Mouse (Mus musculus) T-cell, adult 2 months (primary cell): Measurements from ENCODE around the gene Irak2.
"Not testable (repeated sequence)": the region's sequence is repeated elsewhere in the genome, so short reads cannot be mapped to it uniquely, and the experiment has no call there.

Experiments used
- DNase-seq: peaks from one replicate; pipeline ENCODE4 v3.0.0; 2022; ENCODE audit warnings: low spot score

Irak2 gene

DNA sequence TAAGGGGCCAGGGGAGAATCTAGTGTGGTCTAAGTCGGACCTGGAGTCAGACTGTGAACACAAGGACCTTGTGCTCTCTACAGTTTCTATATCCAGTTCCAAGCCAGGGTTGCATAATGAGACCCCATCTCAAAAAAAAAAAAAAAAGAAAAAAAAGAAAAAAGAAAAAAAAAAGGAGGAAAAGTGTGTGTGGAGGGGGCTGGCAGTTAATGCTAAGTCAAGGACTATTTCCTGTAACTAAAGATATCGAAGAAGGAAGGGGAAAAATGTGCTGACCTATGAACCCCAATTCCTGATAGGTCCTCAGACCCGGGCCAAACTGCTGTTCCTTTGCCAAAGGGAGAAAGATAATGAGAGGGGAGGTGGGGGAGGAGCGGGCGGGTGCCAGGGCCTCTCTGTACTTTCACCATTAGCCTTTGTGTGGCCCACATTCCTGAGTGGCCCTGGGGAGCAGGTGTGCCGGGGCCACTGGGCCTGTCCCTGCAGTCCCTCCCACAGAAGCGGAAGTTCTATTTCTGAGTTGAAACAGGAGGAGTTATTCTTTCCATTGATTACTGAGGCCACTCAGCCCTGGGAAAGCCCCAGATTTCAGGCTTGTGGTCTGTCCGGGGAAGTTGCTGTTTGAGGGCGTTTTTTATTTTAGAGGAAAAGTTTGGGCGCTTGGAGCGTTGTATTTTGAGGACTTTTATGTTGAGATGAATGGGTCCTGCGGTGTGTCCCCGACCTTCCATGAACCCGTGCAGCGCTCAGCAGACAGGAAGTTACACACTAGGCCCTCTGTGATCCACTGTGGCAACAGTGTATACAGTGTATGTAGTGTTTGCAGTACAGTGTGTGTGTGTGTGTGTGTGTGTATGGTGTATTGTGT, 30.3 kb downstream of the Irak2 start:
- DNase-seq = peak; percentile 79

DNA sequence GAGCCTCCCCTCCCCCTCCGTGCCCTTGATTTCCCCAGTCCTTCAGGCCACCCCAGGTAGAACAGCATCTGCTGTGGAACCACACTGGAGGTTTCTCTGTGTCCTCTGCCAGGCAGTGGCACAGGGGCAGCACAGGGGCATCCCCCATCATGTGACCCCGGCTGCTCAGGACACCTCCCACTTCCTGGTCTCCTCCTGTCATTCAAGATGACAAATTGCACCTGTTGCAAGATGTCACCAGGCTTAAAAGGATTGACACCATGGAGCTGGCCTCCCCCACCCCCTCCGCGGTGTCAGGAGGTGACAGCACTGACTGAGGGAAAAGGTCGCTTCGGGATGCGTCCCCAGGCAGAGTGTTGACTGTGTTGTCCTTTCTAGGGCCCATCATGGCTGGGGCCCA, 31.6 kb downstream of the Irak2 start:
- DNase-seq = peak; percentile 80

DNA sequence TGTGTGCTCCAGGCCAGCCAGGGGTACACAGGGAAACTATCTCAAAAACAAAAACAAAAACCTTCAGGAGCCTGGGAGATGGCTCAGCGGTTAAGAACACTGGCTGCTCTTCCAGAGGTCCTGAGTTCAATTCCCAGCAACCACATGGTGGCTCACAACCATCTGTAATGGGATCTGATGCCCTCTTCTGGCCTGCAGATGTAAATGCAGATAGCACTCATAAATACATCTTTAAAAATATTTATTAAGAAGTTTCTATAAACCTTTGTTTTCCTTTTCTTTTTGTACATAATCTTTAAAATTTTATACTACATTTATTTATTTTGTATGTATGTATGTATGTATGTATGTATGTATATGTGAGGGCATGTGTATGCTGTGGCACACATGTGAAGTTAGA, 33.8 kb downstream of the Irak2 start:
- not testable (repeated sequence) for DNase-seq

DNA sequence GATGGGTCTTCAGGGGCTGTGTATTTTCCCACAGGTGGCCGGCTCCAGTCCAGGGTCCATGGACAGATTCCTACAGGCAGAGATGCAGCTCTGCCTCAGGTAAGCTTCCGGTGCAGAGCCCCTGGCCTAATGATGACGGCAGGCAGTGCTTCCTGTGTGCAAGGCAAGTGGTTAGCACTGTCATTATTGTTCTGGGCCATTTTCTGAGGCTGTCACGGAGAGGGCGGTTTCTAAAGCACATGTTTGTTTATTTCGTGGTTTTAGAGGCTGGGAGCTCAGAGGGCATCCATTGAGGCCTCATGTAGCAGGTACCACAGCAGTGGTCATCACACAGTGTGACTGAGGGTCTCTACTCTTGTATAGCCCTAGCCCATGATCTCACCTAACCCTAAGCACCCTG, 34.7 kb downstream of the Irak2 start:
- no peak for DNase-seq

DNA sequence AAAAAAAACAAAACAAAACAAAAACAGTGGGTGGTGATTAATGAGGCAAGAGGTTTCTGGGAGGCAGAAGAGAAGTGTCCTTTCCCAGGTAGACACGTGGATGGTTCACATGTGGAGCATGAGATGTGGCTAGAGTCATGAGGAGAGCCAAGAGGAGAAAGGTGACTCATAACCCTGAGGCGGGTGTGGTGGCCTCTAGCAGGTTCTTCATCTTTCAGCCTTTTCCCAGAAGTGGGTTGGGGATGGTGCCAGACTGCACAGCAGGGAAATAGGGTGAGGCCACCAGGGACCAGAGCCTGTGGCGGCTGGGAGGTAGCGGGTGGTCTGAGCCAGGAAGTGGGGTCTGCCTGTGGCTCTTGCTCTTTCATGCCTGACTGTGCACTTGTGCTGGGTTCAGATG, 37.0 kb downstream of the Irak2 start:
- no peak for DNase-seq

DNA sequence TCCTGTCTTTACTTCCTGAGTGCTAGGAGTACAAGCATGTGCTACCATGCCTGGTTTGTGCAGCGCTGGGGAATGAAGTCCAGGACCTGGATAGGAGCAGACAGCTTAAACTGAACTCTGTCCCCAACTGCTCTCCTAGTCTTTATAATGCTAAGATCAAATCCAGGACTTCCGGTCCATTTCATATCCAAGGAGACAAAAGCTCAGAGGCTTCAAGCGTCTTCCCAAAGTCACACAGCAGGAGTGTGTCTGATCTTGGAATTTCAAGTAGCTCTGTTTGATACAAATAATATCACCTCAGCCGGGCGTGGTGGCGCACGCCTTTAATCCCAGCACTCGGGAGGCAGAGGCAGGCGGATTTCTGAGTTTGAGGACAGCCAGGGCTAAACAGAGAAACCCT, 37.7 kb downstream of the Irak2 start:
- DNase-seq = no peak

DNA sequence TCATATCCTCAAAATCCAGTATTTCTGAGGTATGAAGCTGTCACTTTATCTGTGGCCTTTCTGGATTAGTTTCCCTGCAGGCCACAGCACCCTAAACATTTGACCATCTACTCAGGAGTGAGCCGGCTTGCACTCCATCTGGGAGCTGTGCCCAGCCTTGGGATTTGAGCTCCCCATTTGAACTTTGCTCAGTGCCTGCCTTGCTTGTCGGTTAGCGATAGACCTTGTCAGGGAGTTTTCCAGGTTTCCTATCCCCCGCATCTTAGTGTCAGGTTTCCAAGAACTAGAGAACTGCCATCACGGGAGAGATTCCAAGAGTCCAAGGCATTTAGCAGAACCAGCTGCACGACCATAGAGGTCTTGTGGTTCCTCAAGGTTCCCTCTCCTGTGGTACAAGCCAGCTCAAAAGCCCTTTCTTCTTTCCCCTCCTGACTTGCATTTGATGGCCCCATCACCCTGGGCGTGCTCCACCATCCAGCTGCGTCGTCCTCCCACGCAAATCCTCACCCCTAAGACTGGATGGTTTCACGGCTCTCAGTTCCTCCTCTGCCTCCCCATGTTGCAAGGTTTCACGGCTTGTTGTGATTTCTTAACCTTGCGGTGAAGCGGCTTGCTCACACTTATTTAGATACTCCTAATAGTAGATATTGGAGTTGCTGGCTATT, 38.9 kb downstream of the Irak2 start:
- no peak for DNase-seq

DNA sequence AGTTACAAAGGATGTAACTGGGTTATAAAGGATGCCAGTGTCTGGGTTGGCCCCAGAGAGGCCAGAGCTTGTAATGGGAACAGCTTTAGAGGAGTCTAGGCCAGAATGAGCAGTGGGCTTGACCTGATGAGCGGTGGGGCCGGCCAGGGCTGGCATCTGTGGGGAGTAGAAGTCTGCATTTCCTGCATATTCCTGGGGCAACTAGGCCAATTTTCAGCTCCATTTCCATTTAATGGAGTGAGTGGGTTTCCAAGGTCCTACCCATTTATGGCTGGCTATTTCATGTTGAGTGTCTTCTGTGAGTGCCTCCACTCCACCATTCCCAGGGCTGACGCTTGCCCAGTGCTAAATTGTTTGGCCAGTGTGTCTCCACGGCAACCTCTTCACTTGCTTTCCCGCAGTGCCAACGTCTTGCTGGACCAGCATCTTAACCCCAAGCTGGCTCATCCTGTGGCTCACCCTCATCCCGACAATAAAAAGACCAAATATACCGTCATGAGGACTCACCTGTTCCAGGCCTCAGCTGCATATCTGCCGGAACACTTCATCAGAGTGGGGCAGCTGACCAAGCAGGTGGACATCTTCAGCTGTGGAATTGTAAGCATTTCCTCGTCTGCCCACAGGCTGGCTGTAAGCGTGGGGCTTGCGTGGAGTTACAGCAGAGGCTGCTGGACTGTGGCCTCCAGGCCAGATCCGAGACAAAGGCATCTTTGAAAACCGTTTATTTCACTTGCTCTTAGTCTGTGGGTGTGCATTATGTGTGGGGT, 40.2 kb downstream of the Irak2 start:
- DNase-seq = no peak

DNA sequence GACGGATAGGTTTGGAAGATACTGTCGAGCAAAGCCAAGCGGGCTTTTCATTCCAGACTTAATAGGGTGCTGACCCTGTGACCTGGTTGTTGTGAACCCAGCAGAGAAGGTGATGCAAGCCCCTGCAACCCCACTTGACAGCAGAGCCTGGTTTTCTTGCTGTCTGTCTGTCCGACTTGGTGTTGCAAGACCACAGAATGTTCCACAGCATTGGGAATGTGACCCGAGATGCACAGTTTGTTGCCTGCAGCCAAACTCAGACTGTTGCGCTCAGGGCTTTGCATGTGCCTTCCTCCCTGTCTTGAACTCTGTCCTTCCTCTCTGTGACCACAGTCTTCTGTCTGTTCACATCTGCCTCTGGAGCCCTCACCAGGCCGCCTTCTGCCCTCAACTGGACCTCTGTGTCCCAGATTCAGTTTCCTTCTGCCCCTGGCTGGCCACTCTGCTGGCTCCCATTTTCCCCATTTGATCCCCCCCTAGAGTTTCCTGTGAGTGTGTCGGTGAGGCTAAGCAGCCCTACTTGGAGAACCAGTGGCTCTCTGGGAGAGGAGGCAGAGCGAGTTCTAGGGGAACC, 41.8 kb downstream of the Irak2 start:
- no peak for DNase-seq

DNA sequence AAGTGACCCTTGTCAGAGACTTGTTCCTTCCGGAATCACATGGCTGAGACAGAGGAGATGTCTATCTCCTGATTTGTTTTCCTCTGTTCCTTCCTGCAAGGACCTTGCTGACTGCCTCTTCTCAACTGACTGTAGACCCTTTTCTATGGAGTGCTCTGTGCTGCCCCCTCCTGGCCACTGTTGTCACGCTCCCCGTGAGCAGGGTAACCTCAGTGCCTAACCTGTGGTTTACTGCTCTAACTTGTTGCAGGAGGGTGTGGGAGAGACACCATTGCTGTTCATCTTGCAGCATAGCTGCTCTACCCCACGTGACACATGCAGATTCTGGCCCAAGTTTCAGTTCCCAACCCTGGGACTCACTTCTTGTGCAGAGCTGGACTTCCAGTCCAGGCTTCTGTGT, 43.0 kb downstream of the Irak2 start:
- peak; percentile 89 for DNase-seq

DNA sequence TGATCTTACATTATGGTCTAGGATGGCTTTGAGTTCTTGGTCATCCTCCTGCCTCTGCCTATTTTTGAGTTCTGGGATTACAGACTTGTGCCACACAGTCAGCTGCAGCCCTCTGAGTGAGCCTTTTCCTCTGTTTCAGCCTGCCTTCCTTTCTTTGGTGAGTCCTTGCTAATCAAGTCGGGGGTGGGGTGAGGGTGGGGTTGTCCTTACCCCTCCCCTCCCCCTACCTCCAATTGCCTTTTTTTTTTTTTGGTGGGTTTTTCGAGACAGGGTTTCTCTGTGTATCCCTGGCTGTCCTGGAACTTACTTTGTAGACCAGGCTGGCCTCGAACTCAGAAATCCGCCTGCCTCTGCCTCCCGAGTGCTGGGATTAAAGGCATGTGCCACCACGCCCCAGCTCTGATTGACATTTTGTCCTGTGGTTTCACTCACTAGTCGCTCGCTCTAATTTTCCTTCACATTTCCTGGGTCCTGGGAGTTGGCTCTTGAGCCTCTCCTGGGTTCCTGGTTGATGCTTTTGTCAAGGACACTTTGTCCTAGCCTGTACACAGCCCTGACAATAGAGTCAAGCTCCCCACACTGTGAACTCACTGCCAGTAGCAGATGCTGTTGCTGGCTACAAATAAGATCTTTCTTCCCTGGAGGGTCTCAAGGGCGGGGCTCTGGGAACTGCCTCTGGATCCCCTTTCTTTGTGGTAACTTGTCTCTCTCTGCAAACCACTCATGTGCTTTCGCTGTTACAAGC, 45.0 kb downstream of the Irak2 start:
- no peak for DNase-seq

DNA sequence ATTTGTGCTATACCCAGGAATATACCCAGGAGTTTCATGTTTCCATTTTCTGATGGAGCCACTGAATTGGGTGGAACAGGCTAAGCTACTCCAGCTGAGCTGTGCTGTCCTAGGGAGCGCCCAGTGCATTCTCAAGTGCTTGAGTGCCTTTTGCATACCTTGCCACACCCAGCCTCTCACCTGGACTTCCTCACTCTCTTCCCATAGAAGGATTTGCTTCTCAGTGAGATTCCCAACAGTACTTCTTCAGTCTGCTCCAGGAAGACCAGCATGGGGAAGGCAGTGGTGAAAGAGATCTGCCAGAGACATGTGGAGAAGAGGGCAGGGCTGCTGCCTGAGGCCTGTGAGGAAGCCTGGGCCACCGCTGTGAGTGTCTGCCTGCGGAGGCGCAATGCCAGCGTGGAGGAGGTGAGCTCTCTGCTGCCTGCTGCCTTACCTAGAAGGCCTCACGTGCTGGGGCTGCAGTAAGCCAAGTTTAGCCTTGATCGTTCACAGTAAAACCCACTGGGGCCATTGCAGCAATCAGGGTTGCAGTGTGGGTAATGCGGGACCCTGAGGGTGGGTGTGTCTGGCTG, 48.4 kb downstream of the Irak2 start:
- DNase-seq = no peak

DNA sequence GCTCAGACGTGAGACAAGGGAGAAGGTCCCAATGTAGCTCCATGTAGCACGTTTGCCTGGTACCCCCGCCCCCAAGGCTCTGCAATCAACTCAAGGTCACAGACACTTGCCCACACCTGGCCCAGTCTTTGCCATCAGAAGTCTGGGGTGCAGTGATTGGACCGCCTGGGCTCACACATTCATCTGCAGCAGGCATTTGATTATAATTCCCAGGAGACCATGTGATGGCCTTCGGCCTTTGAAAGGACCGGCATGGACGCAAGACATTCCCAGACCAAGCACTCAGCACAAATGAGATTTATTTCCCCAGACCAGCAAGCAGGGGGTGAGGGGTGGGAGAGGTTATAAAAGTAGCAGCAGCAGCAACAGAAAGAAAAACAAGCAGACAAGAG, 51.7 kb downstream of the Irak2 start:
- DNase-seq = no peak

DNA sequence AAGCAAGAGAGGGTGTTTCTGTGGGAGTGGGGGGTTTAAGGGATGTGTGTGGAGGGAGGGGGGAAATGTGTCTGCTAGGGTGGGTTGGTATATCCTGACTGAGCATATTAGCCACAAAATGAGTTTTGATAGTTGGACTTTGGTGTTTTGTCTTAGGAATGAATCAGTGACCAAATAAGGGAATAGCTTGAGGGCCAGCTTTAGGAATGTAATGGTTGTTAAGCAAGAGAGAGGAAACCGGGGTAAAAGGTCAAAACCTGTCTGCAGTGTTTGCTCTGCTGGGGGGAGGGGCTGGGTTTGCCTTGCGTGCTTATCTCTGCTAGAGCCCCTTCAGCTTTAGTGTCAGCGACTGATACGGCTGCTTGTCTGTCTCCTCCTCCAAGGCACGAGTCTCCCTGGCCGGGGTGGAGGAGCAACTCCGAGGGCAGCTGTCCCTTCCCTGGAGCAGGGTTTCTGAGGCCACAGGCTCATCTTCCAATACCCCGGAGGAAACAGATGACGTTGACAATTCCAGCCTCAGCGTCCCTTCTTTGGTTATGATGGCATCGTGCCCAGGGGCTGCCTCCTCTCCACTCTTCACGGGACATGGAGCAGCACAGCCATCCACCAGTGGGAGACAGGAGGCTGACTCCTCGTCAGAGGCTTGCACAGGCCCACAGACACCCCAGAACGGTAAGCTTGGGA, 52.3 kb downstream of the Irak2 start:
- no peak for DNase-seq

DNA sequence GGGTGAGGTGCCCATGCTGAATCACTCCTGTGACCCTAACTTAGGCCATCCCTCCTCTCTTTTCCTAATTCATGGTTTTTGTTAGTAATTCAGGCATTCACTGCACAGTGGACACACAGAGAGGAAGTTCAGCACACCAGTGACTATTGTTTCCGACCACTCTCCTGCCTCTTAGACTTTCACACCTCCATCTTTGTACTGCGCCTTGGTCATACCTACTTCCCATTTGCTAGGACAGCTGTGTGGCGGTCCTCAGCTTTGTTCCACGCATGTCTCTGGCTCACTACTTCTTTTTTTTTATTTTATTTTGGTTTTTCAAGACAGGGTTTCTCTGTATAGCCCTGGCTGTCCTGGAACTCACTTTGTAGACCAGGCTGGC, 52.8 kb downstream of the Irak2 start:
- DNase-seq = no peak

DNA sequence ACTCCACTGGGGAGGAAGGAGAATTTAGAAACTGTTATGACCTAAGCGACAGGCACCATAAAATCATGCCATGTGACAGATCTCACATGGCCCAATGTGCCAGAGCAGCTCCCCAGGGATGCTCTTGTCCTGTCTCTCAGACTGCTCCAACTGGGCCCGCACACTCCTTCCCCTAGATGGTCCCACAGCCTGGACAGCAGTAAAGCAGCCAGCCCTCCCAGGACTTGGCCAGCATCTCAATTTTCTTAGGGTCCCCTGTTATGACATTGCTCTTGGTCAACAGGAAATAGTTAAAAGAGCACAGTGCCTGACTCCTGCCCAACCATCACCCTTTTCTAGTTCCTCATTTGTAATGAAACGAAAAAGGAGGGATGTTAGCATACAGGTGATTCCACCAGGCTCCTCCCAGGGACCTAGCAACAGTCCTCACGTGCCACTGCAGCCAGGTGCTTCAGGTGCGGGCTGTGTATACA, 54.4 kb downstream of the Irak2 start:
- no peak for DNase-seq

DNA sequence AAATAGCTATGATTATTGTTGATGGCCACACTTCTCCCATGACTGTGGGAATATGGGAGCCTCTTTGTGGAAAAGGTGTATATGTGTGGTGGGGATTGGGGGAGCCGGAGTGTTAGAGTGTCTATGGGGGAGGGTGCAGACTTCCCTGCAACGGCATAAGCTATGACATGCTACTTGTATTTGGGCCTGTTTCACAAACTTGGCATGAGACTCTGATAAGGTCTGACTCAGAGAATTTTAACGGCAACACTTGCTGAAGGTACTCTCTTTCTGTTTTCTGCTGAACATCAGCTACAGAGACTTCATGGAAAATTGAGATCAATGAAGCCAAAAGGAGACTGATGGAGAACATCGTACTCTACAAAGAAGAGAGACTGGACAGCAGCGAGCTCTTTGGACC, 55.1 kb downstream of the Irak2 start:
- no peak for DNase-seq

DNA sequence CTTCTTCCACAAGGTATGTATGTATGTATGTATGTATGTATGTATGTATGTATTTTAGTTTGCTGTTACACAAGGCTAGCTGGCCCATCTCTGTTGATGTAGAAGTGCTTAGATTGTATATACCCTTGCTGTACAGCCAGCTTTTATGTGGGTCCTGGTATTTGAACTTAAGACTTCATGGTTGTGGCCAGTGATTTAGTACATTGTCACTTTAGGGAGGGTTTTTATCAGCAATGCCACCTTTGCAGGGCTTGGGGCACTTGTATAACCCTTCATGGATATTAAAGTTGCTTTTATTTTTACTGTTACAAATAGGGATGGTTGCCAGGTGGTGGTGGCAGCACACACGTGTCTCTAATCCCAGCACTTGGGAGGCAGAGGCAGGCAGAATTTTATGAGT, 56.9 kb downstream of the Irak2 start:
- no peak for DNase-seq

DNA sequence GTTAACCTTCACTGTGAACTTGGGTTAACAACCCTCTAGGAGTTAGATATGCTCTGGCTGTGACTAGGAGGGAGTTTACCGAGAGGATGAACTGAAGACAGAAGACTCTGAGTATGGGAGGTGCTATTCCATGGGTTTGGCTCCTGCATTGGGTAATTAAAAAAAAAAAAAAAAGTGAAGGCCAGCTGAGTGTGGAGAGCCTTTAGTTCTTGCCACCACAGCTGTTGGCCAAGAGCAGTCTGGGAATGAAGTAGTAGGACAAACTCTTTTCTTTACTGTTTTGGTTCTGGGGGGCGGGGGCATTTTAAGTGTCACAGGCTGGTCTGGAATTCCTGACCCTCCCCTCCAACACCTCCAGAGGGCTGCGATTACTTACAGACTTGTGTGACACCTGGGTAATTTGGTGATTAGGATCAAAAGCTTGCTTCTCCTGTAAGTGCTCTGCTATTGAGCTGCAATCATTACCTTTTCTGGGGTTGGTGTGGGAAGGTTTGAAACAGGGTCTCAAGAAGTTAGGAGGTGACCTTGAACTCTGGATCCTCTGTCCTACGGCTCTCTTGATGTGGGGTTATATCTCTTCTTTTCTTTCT, 57.6 kb downstream of the Irak2 start:
- DNase-seq = no peak

DNA sequence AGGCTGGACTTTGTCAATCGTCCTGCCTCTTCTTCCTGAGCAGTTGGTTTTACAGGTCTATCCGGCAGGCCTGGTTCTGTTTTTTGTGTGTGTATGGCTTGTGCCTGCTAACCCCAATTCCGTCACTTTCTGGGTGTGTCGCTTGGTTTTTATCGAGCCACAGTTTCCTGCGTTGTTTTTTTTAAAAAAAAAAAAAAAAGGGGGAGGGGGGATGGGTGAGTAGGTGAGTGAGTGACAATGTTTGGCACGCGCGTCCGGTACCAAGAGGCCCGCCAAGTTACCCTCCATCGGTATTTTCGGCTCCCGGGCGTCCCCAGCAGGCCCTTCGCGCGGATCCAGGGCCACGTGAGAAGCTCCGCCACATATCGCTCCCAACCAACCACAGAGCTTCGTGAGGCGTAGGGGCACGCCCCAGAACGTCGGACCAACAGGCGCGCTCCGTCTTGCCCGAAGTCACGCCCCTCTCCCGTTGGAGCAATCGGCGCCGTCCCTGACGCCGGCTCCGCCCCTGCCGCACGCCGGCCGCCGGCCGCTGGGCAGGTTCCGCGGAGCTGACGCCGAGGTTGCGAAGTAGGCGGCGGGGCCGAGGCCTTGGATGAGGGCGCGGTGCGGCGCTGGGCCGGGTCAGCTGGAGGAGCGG, 58.4 kb downstream of the Irak2 start, which contains the start of gene Tatdn2:
Gene Tatdn2, plus strand, starts transcription at position 469 of the 640 bp plus-strand sequence.
- DNase-seq = peak; percentile 99
